Mouse (Mus musculus) kidney, adult 8-10 months (tissue): ENCODE measurements around the gene Amz1.

Source experiments
- DNase-seq, 2 experiments: peaks; one replicate each; pipeline ENCODE4 v3.0.0; 2022

Gene Amz1

GRCm38 (mm10) chr5:140806252-140806651 lies 82.3 kb downstream of the Amz1 start:
- DNase-seq, result no peak

GRCm38 (mm10) chr5:140806939-140807338 lies 83.0 kb downstream of the Amz1 start:
- no peak for DNase-seq
